Mouse (Mus musculus): ENCODE results near the gene Eif5b.
"Not testable (repeated sequence)": the region's sequence is repeated elsewhere in the genome, so short reads cannot be mapped to it uniquely, and the experiment has no call there.

Gene Eif5b

GRCm38 (mm10) chr1:38001956-38002355, 4.1 kb downstream of the Eif5b start:
- in situ Hi-C loops (cut with MboI, MseI): loop anchor here (5.0 kb wide), 1 partner anchor 105 kb away; no protein-coding TSS in a partner anchor

GRCm38 (mm10) chr1:38003046-38003445, 5.2 kb downstream of the Eif5b start:
- in situ Hi-C loops (cut with MboI, MseI): loop anchor here (5.0 kb wide), 1 partner anchor 106 kb away; no protein-coding TSS in a partner anchor

GRCm38 (mm10) chr1:38006741-38007140, 8.9 kb downstream of the Eif5b start:
- in situ Hi-C loops (cut with MboI, MseI): no loop called here

DNA sequence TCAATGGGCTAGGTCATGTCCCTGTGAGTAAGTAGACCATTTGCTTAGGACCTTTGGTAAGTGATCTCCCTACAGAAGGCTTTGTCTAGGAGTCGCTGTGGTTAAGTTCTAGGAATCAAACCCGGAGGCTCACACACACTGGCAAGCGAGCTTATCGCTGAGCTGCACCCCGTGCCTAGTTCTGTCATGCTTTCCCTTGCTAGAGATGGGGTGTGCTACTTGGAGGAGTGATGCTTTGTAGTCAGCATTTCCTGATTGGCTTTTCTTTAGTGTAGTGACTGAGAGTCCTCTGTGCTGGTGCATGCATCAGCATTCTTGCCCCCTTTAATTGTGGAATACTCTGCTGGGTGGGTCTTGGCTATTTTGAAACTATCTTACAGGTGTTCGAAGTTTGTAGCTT, 13.8 kb downstream of the Eif5b start:
- in situ Hi-C loops (cut with MboI, MseI): no loop called here

- in situ Hi-C loops (cut with MboI, MseI): no loop called here
These were observed 14.3 kb downstream of the Eif5b start for GRCm38 (mm10) chr1:38012104-38012503.

DNA sequence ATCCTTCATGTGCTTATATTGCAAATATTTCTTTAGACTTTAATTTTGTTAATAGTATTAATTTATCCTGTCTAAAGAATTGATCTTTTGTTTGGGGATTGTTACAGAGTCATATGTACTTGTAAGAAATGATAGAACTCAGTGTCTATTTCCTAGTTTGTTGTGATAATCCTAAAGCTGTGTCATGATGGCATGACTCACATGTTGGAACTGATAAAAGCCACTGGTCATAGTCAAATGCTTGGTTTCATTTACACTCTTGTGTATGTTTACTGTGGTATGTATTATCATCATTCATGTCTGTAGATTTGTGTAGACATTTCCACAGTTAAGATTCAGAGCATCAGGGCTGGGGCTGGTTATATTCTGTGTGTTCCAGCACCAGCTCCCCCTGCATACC, 14.7 kb downstream of the Eif5b start:
- in situ Hi-C loops (cut with MboI, MseI): no loop called here

- in situ Hi-C loops (cut with MboI, MseI): no loop called here
These were observed 16.9 kb downstream of the Eif5b start for GRCm38 (mm10) chr1:38014551-38015203.

GRCm38 (mm10) chr1:38027301-38027700, 29.5 kb downstream of the Eif5b start:
- in situ Hi-C loops (cut with MboI, MseI): no loop called here

DNA sequence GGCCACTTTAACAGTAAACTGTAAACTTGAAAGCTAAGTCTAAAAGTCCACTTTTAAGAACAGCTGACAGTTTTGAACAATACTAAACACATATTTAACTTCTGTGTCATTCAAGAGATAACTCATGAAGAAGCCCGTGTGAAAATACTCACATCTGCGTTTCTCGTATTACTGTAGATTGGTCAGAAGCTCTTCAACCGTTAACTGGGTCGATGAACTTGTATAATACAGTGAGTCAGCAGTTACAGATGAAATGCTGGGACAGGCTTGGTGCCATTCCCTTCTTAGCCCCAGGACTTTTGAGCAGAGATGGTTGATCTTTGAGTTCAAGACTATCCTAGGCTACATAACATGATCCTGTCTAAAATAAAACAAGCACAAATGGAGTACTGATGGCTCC, 33.6 kb downstream of the Eif5b start:
- in situ Hi-C loops (cut with MboI, MseI): no loop called here

GRCm38 (mm10) chr1:38035521-38035920, 37.7 kb downstream of the Eif5b start:
- in situ Hi-C loops (cut with MboI, MseI): no loop called here

- in situ Hi-C loops (cut with MboI, MseI): no loop called here
These were observed 39.6 kb downstream of the Eif5b start for GRCm38 (mm10) chr1:38037375-38037774.

DNA sequence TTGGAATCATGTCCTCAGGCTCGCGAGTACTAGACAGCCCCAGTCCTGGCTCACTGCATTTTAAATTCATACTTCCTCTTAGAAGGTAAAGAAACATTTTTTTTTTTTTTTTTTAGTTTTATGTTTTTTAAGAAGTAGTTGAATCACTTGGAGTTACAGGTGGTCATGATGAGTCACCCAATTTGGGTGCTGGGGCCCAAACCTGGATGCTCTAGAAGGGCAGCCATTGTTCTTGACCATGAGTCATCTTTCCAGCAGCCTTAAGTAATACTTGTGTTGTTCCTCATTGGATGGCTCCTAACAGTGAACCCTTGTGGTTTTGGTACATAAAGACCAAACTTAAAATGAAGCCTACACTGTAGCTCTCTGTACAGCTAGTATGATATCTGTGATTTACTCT, 41.1 kb downstream of the Eif5b start:
- in situ Hi-C loops (cut with MboI, MseI): no loop called here

DNA sequence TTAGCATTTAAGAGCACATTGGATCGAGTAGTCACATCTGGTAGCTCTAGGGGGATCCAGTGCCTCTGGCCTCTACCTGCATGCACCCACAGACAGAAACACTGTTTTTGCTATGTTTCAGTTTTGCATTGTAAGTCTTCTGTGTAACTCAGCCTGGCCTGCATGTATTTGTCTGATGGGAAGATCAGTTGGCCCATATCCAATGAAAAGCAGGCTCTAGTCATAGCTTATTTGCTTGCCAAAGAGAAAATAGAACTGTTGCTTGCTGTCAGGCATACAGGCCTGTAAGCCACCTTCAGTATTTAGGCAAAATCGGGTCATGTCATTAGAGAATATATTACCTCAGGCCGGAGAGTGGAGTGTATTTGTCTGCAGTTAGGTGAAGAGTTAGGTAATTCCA, 50.3 kb downstream of the Eif5b start:
- in situ Hi-C loops (cut with MboI, MseI): no loop called here

GRCm38 (mm10) chr1:38049562-38049961, 51.8 kb downstream of the Eif5b start:
- in situ Hi-C loops (cut with MboI, MseI): no loop called here

DNA sequence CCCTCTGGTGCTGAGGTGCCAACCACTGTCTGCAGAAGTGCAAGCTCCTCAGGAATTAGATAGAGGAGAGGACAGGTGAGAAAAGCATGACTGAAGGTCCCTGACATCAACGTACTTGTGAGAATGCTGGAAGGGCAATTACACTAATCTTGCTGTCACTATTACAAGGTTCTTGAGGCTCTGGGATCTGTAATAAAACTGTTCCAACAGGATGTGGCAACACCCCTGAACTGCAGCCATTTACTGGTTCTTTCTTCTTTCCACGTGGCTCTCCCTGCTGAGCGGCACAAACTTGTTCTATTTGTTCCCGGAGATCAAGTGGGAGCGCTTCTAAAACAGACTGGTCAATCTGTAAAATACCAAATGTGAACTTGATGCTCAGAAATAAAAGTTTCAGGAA, 57.4 kb downstream of the Eif5b start:
- in situ Hi-C loops (cut with MboI, MseI): no loop called here

DNA sequence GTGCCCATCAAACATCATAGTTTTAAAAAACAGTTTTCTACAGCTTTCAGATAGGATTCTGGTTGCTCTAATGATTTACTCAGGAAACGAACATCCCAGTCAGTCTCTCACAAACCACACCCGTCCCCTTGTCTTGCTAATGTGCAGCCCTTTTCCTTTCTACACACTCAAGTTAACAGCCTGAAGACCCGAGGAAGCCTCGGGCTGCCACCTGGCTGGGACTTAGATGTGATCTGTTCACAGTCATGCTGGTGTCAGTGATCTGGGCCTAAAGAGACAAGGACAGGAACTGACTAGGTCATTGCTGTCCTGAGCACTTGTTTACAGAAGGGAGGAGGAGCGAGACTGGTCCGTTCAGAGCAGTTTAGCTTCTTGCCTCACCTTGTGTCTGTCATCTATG, 60.6 kb downstream of the Eif5b start:
- in situ Hi-C loops (cut with MboI, MseI): no loop called here

DNA sequence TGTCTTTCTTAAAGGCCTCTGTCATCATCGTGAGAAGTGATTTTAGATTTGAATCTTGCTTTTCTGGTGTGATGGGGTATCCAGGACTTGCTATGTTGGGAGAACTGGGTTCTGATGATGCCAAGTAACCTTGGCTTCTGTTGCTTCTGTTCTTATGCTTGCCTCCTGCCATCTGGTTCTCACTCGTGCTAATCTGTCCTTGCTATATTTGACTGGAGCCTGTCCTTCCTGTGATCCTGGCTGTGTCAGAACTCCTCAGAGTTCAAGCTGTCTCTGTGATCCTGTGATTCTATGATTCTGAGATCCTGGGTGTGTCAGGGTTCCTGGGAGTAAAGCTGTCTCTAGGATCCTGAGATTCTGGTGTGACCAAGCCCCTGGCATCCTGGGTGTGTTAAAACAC, 64.3 kb downstream of the Eif5b start:
- in situ Hi-C loops (cut with MboI, MseI): not testable (repeated sequence)

DNA sequence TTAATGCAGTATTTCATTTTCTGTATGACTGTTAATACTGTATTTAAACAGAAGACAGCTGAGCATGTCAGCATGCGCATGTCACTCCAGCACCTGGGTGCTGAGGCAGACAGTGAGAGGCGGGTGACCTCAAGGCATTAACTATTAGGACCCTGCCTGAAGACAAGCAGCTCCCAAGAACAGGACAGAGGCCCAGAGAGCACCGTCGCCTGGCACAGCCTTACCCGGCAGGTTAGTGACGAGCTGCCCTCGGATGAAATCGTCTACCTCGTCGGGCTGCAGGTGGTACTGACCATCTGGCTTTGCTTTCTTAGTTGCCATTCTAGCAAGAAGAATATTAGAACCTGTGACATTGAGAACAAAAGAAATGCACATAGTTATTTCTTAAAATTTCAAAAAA, 69.5 kb downstream of the Eif5b start:
- in situ Hi-C loops (cut with MboI, MseI): no loop called here

DNA sequence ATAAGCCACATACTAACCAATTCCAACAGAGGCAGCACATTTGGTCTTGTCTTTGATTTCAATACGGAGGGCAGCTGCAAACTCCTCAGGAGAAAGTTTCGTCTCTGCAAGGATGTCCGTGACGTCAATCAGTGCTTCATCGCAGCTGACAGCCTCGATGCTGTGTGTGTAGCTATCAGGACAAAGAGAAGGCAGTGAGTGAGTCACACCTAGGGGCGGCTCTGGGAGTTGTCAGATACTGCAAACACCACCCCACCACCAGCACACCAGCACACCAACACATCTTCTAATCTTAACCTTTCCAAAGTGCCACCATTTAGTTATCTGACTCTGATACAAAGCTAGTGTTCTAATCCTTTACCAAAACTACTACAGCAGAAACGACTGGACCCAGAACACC, 73.5 kb downstream of the Eif5b start:
- in situ Hi-C loops (cut with MboI, MseI): no loop called here

DNA sequence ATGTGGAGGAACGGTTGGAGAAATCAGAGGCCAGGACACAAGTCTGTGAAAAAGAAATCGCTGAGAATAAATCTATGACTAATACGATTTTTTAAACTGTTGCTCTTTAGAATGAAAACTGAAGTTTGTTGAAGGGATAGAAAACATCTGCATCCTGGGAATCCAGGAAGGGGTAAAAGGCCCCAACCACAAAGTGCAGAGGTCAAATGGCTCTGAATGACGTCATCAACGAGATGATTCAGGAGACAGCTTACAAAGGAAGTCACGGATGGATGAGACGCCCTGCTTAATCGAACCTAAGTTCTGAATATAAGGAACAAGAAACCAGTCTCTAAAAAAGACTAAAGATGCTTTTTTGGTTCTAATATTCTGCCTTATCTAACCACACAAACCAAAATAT, 83.5 kb downstream of the Eif5b start:
- in situ Hi-C loops (cut with MboI, MseI): no loop called here

GRCm38 (mm10) chr1:38103214-38103613, 105.4 kb downstream of the Eif5b start:
- in situ Hi-C loops (cut with MboI, MseI): no loop called here

GRCm38 (mm10) chr1:38103813-38104212, 106.0 kb downstream of the Eif5b start:
- in situ Hi-C loops (cut with MboI, MseI): no loop called here
